Mouse (Mus musculus): ENCODE measurements around the gene Gm9195. TPM values are rescaled to one million over a fixed set of nuclear protein-coding genes. Genes with fewer than 3 reads are reported as not detected.

Gene Gm9195
- not detected in 2 replicates for polyA plus RNA-seq (2014; fragmentation: Nextera tagmentation; extraction: Ambion mirVana)

DNA sequence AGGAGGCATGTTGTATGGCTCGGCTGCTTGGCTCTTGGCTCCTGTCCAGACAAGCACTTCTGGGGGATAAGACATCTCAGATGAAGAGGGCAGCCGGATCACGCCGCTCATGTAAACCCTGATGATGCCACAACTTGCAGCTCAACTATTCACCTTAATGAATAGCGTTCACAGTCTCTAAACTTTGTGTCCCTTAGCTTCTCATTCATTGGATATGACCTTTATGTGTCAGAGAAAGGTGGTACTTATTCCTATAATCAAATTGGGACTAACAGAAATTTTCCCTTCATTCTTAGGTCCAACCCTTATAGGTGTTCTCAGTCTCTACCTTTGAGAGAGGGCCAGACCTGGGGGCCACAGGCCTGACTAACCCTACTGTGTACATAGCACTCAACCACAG lies at the start of gene Gm9195:
TSS of gene Gm9195 (minus strand) at position 101 of the 400 bp plus-strand sequence.
- no peak within 1 kb of the TSS for H3K4me2 ChIP-seq (ENCODE audit: low read depth, low read length, severe bottlenecking)
- no peak within 1 kb of the TSS for H3K27ac ChIP-seq (ENCODE audit: low read depth, low read length)
- no peak within 1 kb of the TSS for H3K4me3 ChIP-seq (ENCODE audit: low read depth, low read length)
- no peaks in the 10 kb centered on the region for H3K36me3 ChIP-seq (ENCODE audit: control insufficient read depth, insufficient read depth, low read length)
- no peaks in the 10 kb centered on the region for H3K9me3 ChIP-seq (ENCODE audit: control insufficient read depth, low read length)
- ATAC-seq (replicated peaks; ENCODE audit: low FRiP score) (no peak), DNase-seq (ENCODE audit: low spot score) (no peak)
- no peaks in the 10 kb centered on the region for H3K27me3 ChIP-seq (ENCODE audit: control insufficient read depth, insufficient read depth, low read length)
- WGBS = 84% methylated on average over 5 of the region's 5 CpGs
- no peaks in the 10 kb centered on the region for H3K4me1 ChIP-seq (replicated peaks; ENCODE audit: control insufficient read depth, insufficient read depth, low read length)
- H3K9ac ChIP-seq (ENCODE audit: low read length) = no peak within 1 kb of the TSS

DNA sequence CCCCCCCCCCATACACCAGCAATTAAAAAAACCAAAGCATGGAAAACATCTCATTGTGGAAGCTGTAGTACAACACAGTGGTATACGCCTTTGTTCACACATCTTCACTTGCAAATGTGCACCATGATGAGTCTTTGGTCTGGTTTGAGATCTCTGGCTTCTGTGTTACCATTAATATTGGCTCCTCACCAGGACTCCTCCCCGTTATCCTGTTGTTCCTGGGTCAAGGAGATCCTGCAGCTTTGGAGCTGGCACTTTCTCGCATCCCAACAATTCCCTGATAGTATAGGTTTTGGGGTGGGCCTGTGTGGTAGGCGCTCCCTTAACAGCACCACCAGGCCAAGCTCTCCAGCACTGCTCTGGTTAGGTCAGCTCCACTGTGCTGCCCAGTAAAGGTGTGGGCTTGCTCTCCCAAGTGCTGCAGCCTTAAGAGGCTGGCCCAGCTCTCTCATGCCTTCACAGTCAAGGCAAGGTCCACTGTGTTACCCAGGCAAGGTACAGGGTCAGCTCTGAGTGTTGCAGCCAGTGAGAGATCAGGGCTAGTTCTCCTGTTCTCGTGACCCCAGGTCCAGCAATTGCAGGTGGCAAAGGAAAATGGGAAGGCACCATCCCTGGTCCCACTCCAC lies 44.9 kb upstream of the Gm9195 start:
- WGBS = 92% methylated on average over 5 of the region's 5 CpGs
- ATAC-seq (replicated peaks; ENCODE audit: low FRiP score) (no peak), DNase-seq (ENCODE audit: low spot score) (no peak)
- no peaks in the 10 kb centered on the region for H3K36me3 ChIP-seq (ENCODE audit: control insufficient read depth, insufficient read depth, low read length)
- no peak overlapping the region for H3K4me2 ChIP-seq (ENCODE audit: low read depth, low read length, severe bottlenecking)
- no peaks in the 10 kb centered on the region for H3K9me3 ChIP-seq (ENCODE audit: control insufficient read depth, low read length)
- H3K4me1 ChIP-seq (replicated peaks; ENCODE audit: control insufficient read depth, insufficient read depth, low read length) = 0 out of 2 replicates have a peak, but pooled peaks cover 4% of the 10 kb centered on the region
- no peak overlapping the region for H3K9ac ChIP-seq (ENCODE audit: low read length)
- H3K27ac ChIP-seq (ENCODE audit: low read depth, low read length) = no peak overlapping the region
- peaks cover 11% of the 10 kb centered on the region for H3K27me3 ChIP-seq (ENCODE audit: control insufficient read depth, insufficient read depth, low read length)
- H3K4me3 ChIP-seq (ENCODE audit: low read depth, low read length) = no peak overlapping the region

DNA sequence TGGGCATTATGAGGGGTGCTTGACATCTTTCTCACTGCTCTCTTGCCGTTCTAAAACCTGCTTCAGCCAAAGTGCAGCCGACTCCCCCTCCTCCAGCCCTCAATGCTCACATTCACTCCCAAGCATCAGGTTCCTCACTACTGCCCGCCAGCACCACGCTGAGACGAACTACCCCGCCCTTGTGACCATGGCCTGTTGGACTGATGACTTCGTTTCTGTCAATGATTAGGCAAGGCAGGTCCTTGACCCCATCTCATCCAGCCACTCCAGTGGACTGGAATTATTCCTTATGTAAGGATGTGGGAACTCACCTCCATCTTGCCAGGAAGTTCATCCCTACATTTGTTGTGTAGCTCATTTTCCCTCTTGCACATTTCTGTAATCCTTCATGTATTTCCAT lies 42.2 kb upstream of the Gm9195 start:
- ATAC-seq (replicated peaks; ENCODE audit: low FRiP score) = no peak
- no peak for DNase-seq (ENCODE audit: low spot score)
- H3K4me2 ChIP-seq (ENCODE audit: low read depth, low read length, severe bottlenecking) = no peak overlapping the region
- H3K4me3 ChIP-seq (ENCODE audit: low read depth, low read length) = no peak overlapping the region
- H3K27ac ChIP-seq (ENCODE audit: low read depth, low read length) = no peak overlapping the region
- no peaks in the 10 kb centered on the region for H3K9me3 ChIP-seq (ENCODE audit: control insufficient read depth, low read length)
- no peaks in the 10 kb centered on the region for H3K36me3 ChIP-seq (ENCODE audit: control insufficient read depth, insufficient read depth, low read length)
- H3K27me3 ChIP-seq (ENCODE audit: control insufficient read depth, insufficient read depth, low read length) = peaks cover 15% of the 10 kb centered on the region
- H3K4me1 ChIP-seq (replicated peaks; ENCODE audit: control insufficient read depth, insufficient read depth, low read length) = 0 out of 2 replicates have a peak, but pooled peaks cover 4% of the 10 kb centered on the region
- H3K9ac ChIP-seq (ENCODE audit: low read length) = no peak overlapping the region
- WGBS = 80% methylated on average over 7 of the region's 7 CpGs

DNA sequence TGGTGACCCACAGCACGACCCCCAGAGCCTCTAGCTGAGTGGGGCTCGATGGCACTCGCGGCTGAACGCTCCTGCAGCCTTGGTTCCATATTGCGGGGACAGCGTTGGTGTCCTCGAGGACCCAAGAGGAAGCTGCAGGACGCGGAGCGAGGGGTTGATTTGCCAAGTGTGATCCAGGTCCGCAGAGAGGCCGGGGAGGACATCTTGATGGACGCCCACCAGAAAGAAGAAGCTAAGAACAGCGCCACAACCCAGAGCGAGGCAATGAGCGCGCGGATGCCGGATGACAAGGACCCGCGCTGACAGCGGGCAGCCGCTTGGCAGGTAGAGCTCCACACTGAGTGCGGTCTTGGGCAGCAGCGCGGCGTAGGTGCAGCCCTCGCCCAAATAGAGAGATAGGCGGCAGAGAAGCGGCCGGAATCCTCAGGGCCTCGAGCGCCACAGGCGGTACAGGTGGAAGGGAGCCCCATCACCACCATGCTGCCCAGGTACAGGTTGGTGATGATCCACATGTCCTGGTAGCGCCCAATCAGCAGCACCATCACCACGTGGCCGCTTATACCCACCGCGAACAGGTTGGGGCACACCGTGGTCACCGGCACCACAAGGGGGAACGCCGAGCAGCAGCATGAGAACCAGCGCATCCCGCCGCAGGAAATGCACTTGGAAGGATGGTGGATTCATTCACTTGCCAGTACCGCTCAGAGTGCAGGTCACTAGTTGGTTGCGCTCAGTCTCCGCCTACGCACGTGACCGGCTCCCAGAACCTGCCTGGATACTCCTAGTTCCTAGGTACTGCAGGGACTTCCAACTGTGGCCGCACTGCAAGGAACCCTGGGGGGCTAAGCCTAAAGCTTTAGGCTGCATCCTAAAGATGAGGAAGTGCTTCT lies 40.6 kb upstream of the Gm9195 start:
- no peak overlapping the region for H3K27ac ChIP-seq (ENCODE audit: low read depth, low read length)
- H3K4me2 ChIP-seq (ENCODE audit: low read depth, low read length, severe bottlenecking) = peak overlapping the region; percentile 91
- H3K36me3 ChIP-seq (ENCODE audit: control insufficient read depth, insufficient read depth, low read length) = no peaks in the 10 kb centered on the region
- WGBS = 1% methylated on average over 54 of the region's 54 CpGs
- DNase-seq (ENCODE audit: low spot score) = peak; percentile 69
- H3K9me3 ChIP-seq (ENCODE audit: control insufficient read depth, low read length) = no peaks in the 10 kb centered on the region
- H3K4me1 ChIP-seq (replicated peaks; ENCODE audit: control insufficient read depth, insufficient read depth, low read length) = 0 out of 2 replicates have a peak, but pooled peaks cover 4% of the 10 kb centered on the region
- ATAC-seq (replicated peaks; ENCODE audit: low FRiP score) = peak; percentile 77
- H3K27me3 ChIP-seq (ENCODE audit: control insufficient read depth, insufficient read depth, low read length) = peaks cover 15% of the 10 kb centered on the region
- peak overlapping the region; percentile 43 for H3K4me3 ChIP-seq (ENCODE audit: low read depth, low read length)
- peak overlapping the region; percentile 33 for H3K9ac ChIP-seq (ENCODE audit: low read length)

DNA sequence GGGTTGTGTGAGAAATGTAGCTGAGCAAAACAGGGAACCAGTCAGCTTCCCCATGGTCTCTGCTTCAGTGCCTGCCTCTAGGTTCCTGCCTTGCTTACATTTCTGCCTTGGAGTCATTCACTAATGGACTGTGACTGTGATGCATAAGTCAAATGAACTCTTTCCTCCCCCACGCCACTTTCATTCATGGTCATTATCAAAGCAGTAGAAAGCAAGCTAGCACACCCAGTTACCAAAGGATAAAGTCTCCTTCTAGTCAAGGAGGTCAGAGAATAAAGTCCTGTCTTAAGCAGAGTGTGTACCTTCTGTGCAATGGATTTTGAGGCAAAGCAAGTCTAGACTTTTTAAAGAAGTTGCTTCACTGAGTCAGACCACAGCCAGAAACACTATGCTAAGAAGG lies 35.5 kb upstream of the Gm9195 start:
- H3K27ac ChIP-seq (ENCODE audit: low read depth, low read length) = no peak overlapping the region
- 0 out of 2 replicates have a peak, but pooled peaks cover 2% of the 10 kb centered on the region for H3K4me1 ChIP-seq (replicated peaks; ENCODE audit: control insufficient read depth, insufficient read depth, low read length)
- H3K9me3 ChIP-seq (ENCODE audit: control insufficient read depth, low read length) = no peaks in the 10 kb centered on the region
- H3K4me3 ChIP-seq (ENCODE audit: low read depth, low read length) = no peak overlapping the region
- DNase-seq (ENCODE audit: low spot score) = no peak
- WGBS = 80% methylated on average over 1 of the region's 1 CpGs
- no peak for ATAC-seq (replicated peaks; ENCODE audit: low FRiP score)
- no peak overlapping the region for H3K4me2 ChIP-seq (ENCODE audit: low read depth, low read length, severe bottlenecking)
- H3K9ac ChIP-seq (ENCODE audit: low read length) = no peak overlapping the region
- peaks cover 10% of the 10 kb centered on the region for H3K27me3 ChIP-seq (ENCODE audit: control insufficient read depth, insufficient read depth, low read length)
- no peaks in the 10 kb centered on the region for H3K36me3 ChIP-seq (ENCODE audit: control insufficient read depth, insufficient read depth, low read length)

DNA sequence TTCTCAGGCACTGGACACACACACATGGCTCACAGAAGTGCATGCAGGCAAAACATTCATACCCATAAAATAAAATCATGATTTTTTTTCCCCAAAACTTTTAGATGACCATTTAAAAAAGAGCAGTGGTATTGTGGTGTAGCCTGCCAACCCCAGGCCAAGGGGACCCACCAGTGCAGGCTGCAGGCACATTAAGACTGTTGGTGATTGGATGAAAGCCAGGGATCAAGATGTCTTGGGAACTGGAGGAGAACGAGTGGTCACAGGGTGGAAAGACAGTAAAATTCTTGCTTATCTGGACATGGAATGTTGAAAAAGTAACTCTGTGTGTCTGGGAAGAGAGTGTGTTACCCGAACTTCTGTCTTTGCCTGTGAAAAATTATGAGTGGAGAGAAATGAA lies 27.9 kb upstream of the Gm9195 start:
- Histone ChIP-seq H3K4me1 (replicated peaks; ENCODE audit: control insufficient read depth, insufficient read depth, low read length) (no peaks in the 10 kb centered on the region), H3K27ac (ENCODE audit: low read depth, low read length) (no peak overlapping the region), H3K4me3 (ENCODE audit: low read depth, low read length) (no peak overlapping the region), H3K9ac (ENCODE audit: low read length) (no peak overlapping the region), H3K4me2 (ENCODE audit: low read depth, low read length, severe bottlenecking) (no peak overlapping the region), H3K27me3 (ENCODE audit: control insufficient read depth, insufficient read depth, low read length) (no peaks in the 10 kb centered on the region), H3K9me3 (ENCODE audit: control insufficient read depth, low read length) (no peaks in the 10 kb centered on the region), H3K36me3 (ENCODE audit: control insufficient read depth, insufficient read depth, low read length) (no peaks in the 10 kb centered on the region)
- 75% methylated on average over 2 of the region's 2 CpGs for WGBS
- no peak for ATAC-seq (replicated peaks; ENCODE audit: low FRiP score)
- DNase-seq (ENCODE audit: low spot score) = no peak

DNA sequence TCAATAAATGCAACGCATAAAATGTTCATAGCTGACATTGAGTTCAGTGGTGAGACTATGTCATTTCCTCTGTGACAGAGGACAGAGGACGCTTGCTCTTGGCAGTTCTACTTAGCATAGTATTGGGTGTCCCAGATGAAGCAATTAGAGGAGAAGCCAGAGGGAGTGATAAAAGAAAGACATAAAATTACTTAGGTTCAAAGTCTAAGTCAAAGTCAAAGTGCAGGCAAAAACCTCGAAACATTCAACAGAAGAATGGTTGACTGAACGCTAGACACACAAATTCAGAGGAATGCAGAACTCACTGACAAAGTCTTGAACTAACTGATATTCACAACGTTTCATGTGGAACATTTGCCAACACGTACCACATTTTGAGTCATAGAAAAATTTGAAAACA lies 27.1 kb upstream of the Gm9195 start:
- Histone ChIP-seq H3K4me3 (ENCODE audit: low read depth, low read length) (no peak overlapping the region), H3K4me1 (replicated peaks; ENCODE audit: control insufficient read depth, insufficient read depth, low read length) (no peaks in the 10 kb centered on the region), H3K9me3 (ENCODE audit: control insufficient read depth, low read length) (no peaks in the 10 kb centered on the region), H3K36me3 (ENCODE audit: control insufficient read depth, insufficient read depth, low read length) (no peaks in the 10 kb centered on the region), H3K4me2 (ENCODE audit: low read depth, low read length, severe bottlenecking) (no peak overlapping the region), H3K9ac (ENCODE audit: low read length) (no peak overlapping the region), H3K27me3 (ENCODE audit: control insufficient read depth, insufficient read depth, low read length) (no peaks in the 10 kb centered on the region), H3K27ac (ENCODE audit: low read depth, low read length) (no peak overlapping the region)
- 84% methylated on average over 6 of the region's 6 CpGs for WGBS
- DNase-seq (ENCODE audit: low spot score) (no peak), ATAC-seq (replicated peaks; ENCODE audit: low FRiP score) (no peak)

DNA sequence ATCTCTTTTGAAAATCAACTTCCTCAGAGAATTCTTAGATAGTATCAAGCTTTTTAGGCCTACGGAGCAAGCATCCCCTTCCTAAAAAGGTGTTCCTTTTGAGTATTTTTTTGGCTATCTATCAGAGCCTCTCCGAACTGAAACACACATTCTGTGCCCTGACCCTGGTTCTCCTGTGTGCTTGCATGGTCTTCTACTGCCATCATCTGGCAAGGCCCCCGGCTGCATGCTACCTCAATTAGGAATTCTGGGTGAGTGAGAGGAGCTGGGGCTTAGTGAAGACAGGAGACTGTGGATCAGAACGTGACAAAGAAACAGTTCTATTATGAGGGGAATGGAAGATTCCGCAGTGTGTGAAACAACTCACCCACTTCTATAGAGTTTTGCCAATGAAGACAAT lies 24.7 kb upstream of the Gm9195 start:
- Histone ChIP-seq H3K4me2 (ENCODE audit: low read depth, low read length, severe bottlenecking) (no peak overlapping the region), H3K4me1 (replicated peaks; ENCODE audit: control insufficient read depth, insufficient read depth, low read length) (no peaks in the 10 kb centered on the region), H3K9ac (ENCODE audit: low read length) (no peak overlapping the region), H3K36me3 (ENCODE audit: control insufficient read depth, insufficient read depth, low read length) (no peaks in the 10 kb centered on the region), H3K9me3 (ENCODE audit: control insufficient read depth, low read length) (no peaks in the 10 kb centered on the region), H3K27ac (ENCODE audit: low read depth, low read length) (no peak overlapping the region), H3K4me3 (ENCODE audit: low read depth, low read length) (no peak overlapping the region), H3K27me3 (ENCODE audit: control insufficient read depth, insufficient read depth, low read length) (no peaks in the 10 kb centered on the region)
- 21% methylated on average over 5 of the region's 5 CpGs for WGBS
- peak; percentile 69 for DNase-seq (ENCODE audit: low spot score)
- ATAC-seq (replicated peaks; ENCODE audit: low FRiP score) = no peak
